Mouse (Mus musculus) kidney, adult 2 months (tissue): Measurements from ENCODE around the gene Il34.

ENCODE experiments used
- CTCF ChIP-seq: fragments of 200-500 bp; conservative IDR thresholded peaks from 2 replicates; pipeline ENCODE4 v1.5.1; 2011; ENCODE audit warnings: low read depth, mild to moderate bottlenecking, control low read depth, low read length, moderate library complexity, mixed read lengths; ENCODE audit not compliant: insufficient read depth, insufficient read length
- POLR2A ChIP-seq: fragments of 200-500 bp; IDR thresholded peaks from one replicate; pipeline ENCODE4 v1.6.1; 2011; ENCODE audit warnings: low read depth, low read length, control low read depth

- TF ChIP-seq CTCF, result no peak
- no peak for TF ChIP-seq POLR2A
Observed at GRCm38 (mm10) chr8:110809831-110810230, 4.1 kb upstream of the Il34 start.
